Mouse (Mus musculus): ENCODE measurements around the gene 1700001P01Rik.

1700001P01Rik gene

GRCm38 (mm10) chr11:97775808-97776496, at the start of gene 1700001P01Rik:
1700001P01Rik (minus strand) TSS chr11:97775918.
- DNase-seq (ENCODE audit: extremely low spot score, low spot score): no peak

- no peak for DNase-seq (ENCODE audit: extremely low spot score, low spot score)
Measured at GRCm38 (mm10) chr11:97825295-97825694, 49.6 kb upstream of the 1700001P01Rik start.

GRCm38 (mm10) chr11:97824895-97825294, 49.2 kb upstream of the 1700001P01Rik start:
- no peak for DNase-seq (ENCODE audit: extremely low spot score, low spot score)

- DNase-seq (ENCODE audit: extremely low spot score, low spot score): no peak
Measured at GRCm38 (mm10) chr11:97824168-97824567, 48.5 kb upstream of the 1700001P01Rik start.

GRCm38 (mm10) chr11:97822840-97823603, 47.3 kb upstream of the 1700001P01Rik start:
- DNase-seq (ENCODE audit: extremely low spot score, low spot score): no peak

- no peak for DNase-seq (ENCODE audit: extremely low spot score, low spot score)
Measured at GRCm38 (mm10) chr11:97821401-97822064, 45.8 kb upstream of the 1700001P01Rik start.

- no peak for DNase-seq (ENCODE audit: extremely low spot score, low spot score)
Measured at GRCm38 (mm10) chr11:97820840-97821239, 45.1 kb upstream of the 1700001P01Rik start.

GRCm38 (mm10) chr11:97819923-97820322, 44.2 kb upstream of the 1700001P01Rik start:
- DNase-seq (ENCODE audit: extremely low spot score, low spot score): no peak

- no peak for DNase-seq (ENCODE audit: extremely low spot score, low spot score)
Measured at GRCm38 (mm10) chr11:97819102-97819501, 43.4 kb upstream of the 1700001P01Rik start.

- DNase-seq (ENCODE audit: extremely low spot score, low spot score): peak; percentile 75
Measured at GRCm38 (mm10) chr11:97818571-97818970, 42.9 kb upstream of the 1700001P01Rik start.

GRCm38 (mm10) chr11:97818003-97818402, 42.3 kb upstream of the 1700001P01Rik start:
- DNase-seq (ENCODE audit: extremely low spot score, low spot score): no peak

- no peak for DNase-seq (ENCODE audit: extremely low spot score, low spot score)
Measured at GRCm38 (mm10) chr11:97817379-97817778, 41.7 kb upstream of the 1700001P01Rik start.

GRCm38 (mm10) chr11:97816916-97817315, 41.2 kb upstream of the 1700001P01Rik start:
- no peak for DNase-seq (ENCODE audit: extremely low spot score, low spot score)

- no peak for DNase-seq (ENCODE audit: extremely low spot score, low spot score)
Measured at GRCm38 (mm10) chr11:97816176-97816575, 40.5 kb upstream of the 1700001P01Rik start.

GRCm38 (mm10) chr11:97815736-97816135, 40.0 kb upstream of the 1700001P01Rik start:
- DNase-seq (ENCODE audit: extremely low spot score, low spot score): no peak

GRCm38 (mm10) chr11:97813746-97814515, 38.2 kb upstream of the 1700001P01Rik start:
- no peak for DNase-seq (ENCODE audit: extremely low spot score, low spot score)

GRCm38 (mm10) chr11:97813085-97813484, 37.4 kb upstream of the 1700001P01Rik start:
- DNase-seq (ENCODE audit: extremely low spot score, low spot score): no peak

- DNase-seq (ENCODE audit: extremely low spot score, low spot score): peak; percentile 57
Measured at GRCm38 (mm10) chr11:97812491-97812921, 36.8 kb upstream of the 1700001P01Rik start.

- no peak for DNase-seq (ENCODE audit: extremely low spot score, low spot score)
Measured at GRCm38 (mm10) chr11:97811569-97812362, 36.0 kb upstream of the 1700001P01Rik start.

GRCm38 (mm10) chr11:97810970-97811369, 35.3 kb upstream of the 1700001P01Rik start:
- no peak for DNase-seq (ENCODE audit: extremely low spot score, low spot score)

All from neural tube, embryonic 10.5 days (tissue).